Mouse (Mus musculus) testis, adult 2 months (tissue): ENCODE results near the gene Muc20. TPM values are rescaled to one million over a fixed set of nuclear protein-coding genes. Genes with fewer than 3 reads are reported as not detected.
A peak's percentile ranks its signal among the peaks of the same experiment; 100 is the strongest.

Experiments
- H3K27ac ChIP-seq: fragments of 200-500 bp; 2 replicates; pipeline ENCODE4 v1.5.1; 2012; ENCODE audit warnings: low read depth, low read length; ENCODE audit not compliant: control insufficient read depth, insufficient read depth
- H3K27me3 ChIP-seq: fragments of 200-500 bp; 2 replicates; pipeline ENCODE4 v1.6.1; 2012; ENCODE audit warnings: mild to moderate bottlenecking, low read length, moderate library complexity; ENCODE audit not compliant: control insufficient read depth, insufficient read depth
- H3K36me3 ChIP-seq: fragments of 200-500 bp; 2 replicates; pipeline ENCODE4 v1.6.1; 2012; ENCODE audit warnings: mild to moderate bottlenecking, low read length; ENCODE audit not compliant: control insufficient read depth, insufficient read depth
- H3K4me1 ChIP-seq: fragments of 200-500 bp; 2 replicates; pipeline ENCODE4 v1.6.1; 2012; ENCODE audit warnings: low read length; ENCODE audit not compliant: control insufficient read depth, insufficient read depth
- H3K4me3 ChIP-seq: fragments of 200-500 bp; 2 replicates; pipeline ENCODE4 v1.5.1; 2012; ENCODE audit warnings: low read depth, mild to moderate bottlenecking, low read length, moderate library complexity, mixed read lengths; ENCODE audit not compliant: control insufficient read depth
- CTCF ChIP-seq: fragments of 200-500 bp; IDR thresholded peaks from 2 replicates; pipeline ENCODE4 v1.5.1; 2012; ENCODE audit warnings: low read depth, mild to moderate bottlenecking, inconsistent platforms, low read length, moderate library complexity; ENCODE audit not compliant: control insufficient read depth, insufficient read depth, insufficient replicate concordance
- POLR2A ChIP-seq: fragments of 200-500 bp; IDR thresholded peaks from 2 replicates; pipeline ENCODE4 v1.6.1; 2012; ENCODE audit warnings: low read depth, mild to moderate bottlenecking, inconsistent platforms, low read length, moderate library complexity; ENCODE audit not compliant: control insufficient read depth
- polyA plus RNA-seq: library from polyadenylated mRNA; depleted of rRNA; stranded (reverse); fragments of >200 nt; gene quantifications from 2 replicates; pipeline ENCODE4 v1.2.3, GENCODE M21; 2012

Gene Muc20
- polyA plus RNA-seq, 1 experiment = 0.61 TPM

GRCm38 (mm10) chr16:32813362-32813761 lies 16.1 kb upstream of the Muc20 start:
- Histone ChIP-seq H3K4me3 (no peak overlapping the region; the same call in 1 of the 2 replicates), H3K4me1 (peaks cover 15% of the 10 kb centered on the region), H3K36me3 (no peaks in the 10 kb centered on the region), H3K27me3 (no peaks in the 10 kb centered on the region), H3K27ac (no peak overlapping the region)
- TF ChIP-seq CTCF (peak; percentile 19; the same call in 1 of the 2 replicates), POLR2A (no peak)

- Histone ChIP-seq H3K4me3 (peak overlapping the region; percentile 47), H3K36me3 (no peaks in the 10 kb centered on the region), H3K27me3 (no peaks in the 10 kb centered on the region), H3K4me1 (peaks cover 15% of the 10 kb centered on the region), H3K27ac (no peak overlapping the region)
- TF ChIP-seq CTCF (peak; percentile 73; the same call in 1 of the 2 replicates), POLR2A (no peak)
Observed at GRCm38 (mm10) chr16:32812888-32813361, 15.7 kb upstream of the Muc20 start.

DNA sequence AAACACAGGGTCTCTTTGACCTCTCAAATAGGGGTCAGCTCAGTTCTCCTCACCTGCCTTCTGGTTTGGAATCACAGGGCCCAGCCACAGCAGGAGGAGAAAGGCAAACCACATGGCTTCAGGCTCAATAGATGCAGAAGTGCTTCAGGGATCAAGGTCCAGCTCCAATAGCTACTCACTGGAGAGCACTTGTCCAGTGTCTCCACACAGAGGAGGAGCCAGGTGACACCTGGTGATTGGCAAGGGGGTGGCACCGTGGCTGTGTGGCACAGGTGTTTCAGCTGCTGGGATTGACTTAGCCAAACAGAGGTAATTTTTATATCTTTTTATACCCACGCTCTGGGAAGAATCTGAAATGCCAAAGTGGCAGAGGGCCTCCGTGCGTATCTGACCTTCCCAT lies 13.1 kb upstream of the Muc20 start, which contains the start of gene Smbd1:
Smbd1 (minus strand) TSS at position 157 of the 400 bp plus-strand sequence.
- Histone ChIP-seq H3K27ac (no peak within 1 kb of the TSS), H3K4me3 (no peak within 1 kb of the TSS), H3K4me1 (peaks cover 13% of the 10 kb centered on the region), H3K27me3 (no peaks in the 10 kb centered on the region), H3K36me3 (no peaks in the 10 kb centered on the region)
- TF ChIP-seq CTCF (no peak), POLR2A (no peak)

GRCm38 (mm10) chr16:32807408-32808185 lies 10.4 kb upstream of the Muc20 start:
- TF ChIP-seq CTCF (no peak), POLR2A (no peak)
- H3K27me3 ChIP-seq = no peaks in the 10 kb centered on the region
- no peaks in the 10 kb centered on the region for H3K4me1 ChIP-seq
- H3K36me3 ChIP-seq = no peaks in the 10 kb centered on the region
- no peak overlapping the region for H3K27ac ChIP-seq
- no peak overlapping the region for H3K4me3 ChIP-seq

DNA sequence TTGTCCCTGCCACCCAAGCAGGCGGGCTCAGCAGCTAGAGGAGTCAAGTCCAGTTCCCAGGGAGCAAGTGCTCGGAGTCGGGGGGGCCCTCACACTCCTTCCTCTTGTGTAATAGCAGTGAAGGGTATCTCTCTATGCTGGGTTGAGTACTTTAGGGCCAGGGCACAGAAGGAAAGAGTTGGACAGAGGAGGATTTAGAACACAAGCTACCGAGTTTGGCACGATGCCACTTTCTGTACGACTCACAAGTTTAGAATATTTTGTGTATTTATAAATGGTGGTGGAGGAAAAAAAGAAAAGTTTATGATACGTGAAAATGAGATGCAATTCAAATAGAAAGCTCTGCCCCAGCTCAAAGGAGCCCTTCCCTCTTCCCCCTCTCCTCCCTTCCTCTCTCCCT lies 7.9 kb upstream of the Muc20 start:
- no peaks in the 10 kb centered on the region for H3K4me1 ChIP-seq
- H3K36me3 ChIP-seq = no peaks in the 10 kb centered on the region
- no peaks in the 10 kb centered on the region for H3K27me3 ChIP-seq
- H3K27ac ChIP-seq = no peak overlapping the region
- no peak overlapping the region for H3K4me3 ChIP-seq
- TF ChIP-seq CTCF (no peak), POLR2A (no peak)

- Histone ChIP-seq H3K4me1 (no peaks in the 10 kb centered on the region), H3K4me3 (no peak overlapping the region), H3K36me3 (no peaks in the 10 kb centered on the region), H3K27me3 (no peaks in the 10 kb centered on the region), H3K27ac (no peak overlapping the region)
- TF ChIP-seq POLR2A = no peak
Observed at GRCm38 (mm10) chr16:32803901-32804300, 6.7 kb upstream of the Muc20 start.

GRCm38 (mm10) chr16:32803252-32803853 lies 6.1 kb upstream of the Muc20 start:
- Histone ChIP-seq H3K4me3 (no peak overlapping the region), H3K27me3 (no peaks in the 10 kb centered on the region), H3K36me3 (no peaks in the 10 kb centered on the region), H3K4me1 (no peaks in the 10 kb centered on the region), H3K27ac (no peak overlapping the region)
- TF ChIP-seq POLR2A (no peak), CTCF (no peak)
